Mouse (Mus musculus) stomach, embryonic 14.5 days (tissue): Measurements from ENCODE around the gene Thegl. TPM values are rescaled to one million over a fixed set of nuclear protein-coding genes. Genes with fewer than 3 reads are reported as not detected.

Experiments used
- ATAC-seq: fragments of 200-750 bp; cut with Nextera tagmentation; 2 replicates; pipeline ENCODE4 v1.8.0; 2017; ENCODE audit warnings: low read depth, moderate TSS enrichment; ENCODE audit not compliant: insufficient number of reproducible peaks, insufficient read depth, low FRiP score
- H3K27ac ChIP-seq: fragments of 300-500 bp; sonication (generic); 2 replicates; pipeline ENCODE4 v1.5.1; 2014; ENCODE audit warnings: mild to moderate bottlenecking, low read length, moderate library complexity, mixed read lengths
- H3K27me3 ChIP-seq: fragments of 300-500 bp; sonication (generic); 2 replicates; pipeline ENCODE4 v1.6.1; 2014; ENCODE audit warnings: low read length, control low read depth, mixed read lengths; ENCODE audit not compliant: control insufficient read depth, insufficient read depth
- H3K36me3 ChIP-seq: fragments of 300-500 bp; sonication (generic); 2 replicates; pipeline ENCODE4 v1.6.1; 2014; ENCODE audit warnings: mild to moderate bottlenecking, control low read depth, low read length, moderate library complexity, mixed read lengths; ENCODE audit not compliant: control insufficient read depth, insufficient read depth
- H3K4me1 ChIP-seq: fragments of 300-500 bp; sonication (generic); 2 replicates; pipeline ENCODE4 v1.6.1; 2014; ENCODE audit warnings: low read length, control low read depth, mixed read lengths; ENCODE audit not compliant: control insufficient read depth, insufficient read depth
- H3K4me2 ChIP-seq: fragments of 300-500 bp; sonication (generic); replicated peaks from 2 replicates; pipeline ENCODE4 v1.6.1; 2014; ENCODE audit warnings: low read depth, low read length, control low read depth
- H3K4me3 ChIP-seq: fragments of 300-500 bp; sonication (generic); 2 replicates; pipeline ENCODE4 v1.5.1; 2014; ENCODE audit warnings: low read depth, low read length, control low read depth
- H3K9ac ChIP-seq: fragments of 300-500 bp; sonication (generic); replicated peaks from 2 replicates; pipeline ENCODE4 v1.6.1; 2014; ENCODE audit warnings: low read depth, mild to moderate bottlenecking, control low read depth, low read length, moderate library complexity, mixed read lengths
- H3K9me3 ChIP-seq: fragments of 300-500 bp; sonication (generic); 2 replicates; pipeline ENCODE4 v1.6.1; 2016; ENCODE audit warnings: low read depth, low read length, control low read depth; ENCODE audit not compliant: control insufficient read depth
- WGBS: fragments of 180-500 bp; shearing (Covaris S2); extraction: QIAGEN DNeasy Blood & Tissue Kit; methylation state at CpG from one replicate; pipeline ENCODE4 v1.1.7; 2014; 5-methylcytosine and 5-hydroxymethylcytosine counted together
- polyA plus RNA-seq: library from polyadenylated mRNA; unstranded; fragments of >200 nt; fragmentation: Nextera tagmentation; extraction: Ambion mirVana; gene quantifications from 2 replicates; pipeline ENCODE4 v1.2.1, GENCODE M21; 2014

The Thegl gene
- polyA plus RNA-seq, 1 experiment from 2014 or later = 0.14 TPM

DNA sequence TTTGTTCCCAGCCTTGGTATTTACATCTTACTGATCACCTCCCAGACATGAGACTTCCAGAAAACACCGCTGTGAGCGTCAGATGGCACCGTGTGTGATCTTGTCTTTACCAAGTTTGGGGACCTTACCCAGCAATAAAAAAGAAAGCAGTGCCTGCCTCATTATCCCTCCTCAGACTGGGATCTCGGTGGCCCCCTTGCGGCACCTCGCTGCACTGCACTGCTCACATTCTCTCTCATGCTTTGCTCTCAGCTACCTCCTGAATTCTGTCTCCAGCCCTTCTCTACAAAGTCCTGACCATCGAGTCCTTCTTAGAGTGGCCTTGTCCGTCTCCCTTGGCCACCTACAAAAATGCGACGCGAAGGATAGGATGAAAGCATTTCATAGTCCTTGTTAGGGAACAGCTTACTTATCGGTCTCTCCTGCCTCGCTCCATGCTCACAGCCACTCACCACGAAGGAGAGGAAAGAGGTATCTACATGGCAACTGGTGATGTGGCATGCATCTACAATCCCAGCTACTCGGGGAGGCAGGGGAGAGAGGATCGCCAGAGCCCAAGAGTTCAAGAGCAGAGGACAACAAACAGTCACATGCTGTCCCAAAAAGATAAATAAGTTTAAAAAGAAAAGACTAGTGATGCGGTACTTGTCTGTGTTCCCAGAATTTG lies 45.7 kb downstream of the Thegl start:
- no peak overlapping the region for H3K27ac ChIP-seq
- H3K9me3 ChIP-seq = no peaks in the 10 kb centered on the region
- H3K36me3 ChIP-seq = no peaks in the 10 kb centered on the region
- no peak overlapping the region for H3K9ac ChIP-seq
- no peak overlapping the region for H3K4me3 ChIP-seq
- no peaks in the 10 kb centered on the region for H3K4me1 ChIP-seq
- no peak overlapping the region for H3K4me2 ChIP-seq
- no peak for ATAC-seq
- WGBS = 32% methylated on average over 17 of the region's 17 CpGs
- no peaks in the 10 kb centered on the region for H3K27me3 ChIP-seq

DNA sequence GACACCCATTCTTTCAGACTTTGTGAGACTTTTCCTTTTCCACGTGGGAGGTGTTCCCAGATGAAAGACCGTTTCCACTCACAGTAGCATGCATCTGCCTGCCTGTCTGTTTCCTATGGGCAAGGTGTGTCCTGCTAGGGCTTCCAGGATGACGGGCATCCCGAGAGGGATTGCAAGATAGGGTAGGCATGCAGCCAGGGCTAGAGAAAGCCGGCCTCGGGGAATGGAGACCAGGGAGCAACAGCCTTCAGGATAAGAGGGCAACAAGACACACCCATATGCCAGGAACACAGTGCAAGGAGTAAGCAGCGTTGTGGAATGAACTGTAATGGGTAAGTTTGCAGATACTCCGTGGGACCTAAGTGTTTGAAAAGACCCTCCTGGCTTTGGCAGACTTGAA lies 51.5 kb downstream of the Thegl start:
- no peaks in the 10 kb centered on the region for H3K4me1 ChIP-seq
- H3K36me3 ChIP-seq = no peaks in the 10 kb centered on the region
- H3K9me3 ChIP-seq = no peaks in the 10 kb centered on the region
- no peak overlapping the region for H3K27ac ChIP-seq
- H3K9ac ChIP-seq = no peak overlapping the region
- no peak for ATAC-seq
- 78% methylated on average over 8 of the region's 8 CpGs for WGBS
- no peak overlapping the region for H3K4me3 ChIP-seq
- no peaks in the 10 kb centered on the region for H3K27me3 ChIP-seq
- no peak overlapping the region for H3K4me2 ChIP-seq

DNA sequence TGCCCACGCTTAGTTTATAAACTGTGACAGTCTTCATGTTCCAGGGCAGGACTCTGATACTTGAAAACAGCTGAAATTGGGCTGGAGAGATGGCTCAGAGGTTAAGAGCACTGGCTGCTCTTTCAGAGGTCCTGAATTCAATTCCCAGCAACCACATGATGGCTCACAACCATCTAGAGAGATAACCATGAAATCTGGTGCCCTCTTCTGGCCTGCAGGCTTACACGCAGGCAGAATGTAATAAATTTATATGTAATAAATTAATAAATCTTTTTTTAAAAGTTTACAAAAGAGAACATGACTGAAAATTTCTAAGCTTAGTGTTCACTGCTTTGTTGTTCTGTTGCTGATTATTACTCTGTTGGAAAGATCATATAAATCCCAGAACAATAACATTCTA lies 55.2 kb downstream of the Thegl start:
- Histone ChIP-seq H3K36me3 (no peaks in the 10 kb centered on the region), H3K9me3 (no peaks in the 10 kb centered on the region), H3K27me3 (no peaks in the 10 kb centered on the region), H3K4me1 (no peaks in the 10 kb centered on the region), H3K4me2 (no peak overlapping the region), H3K9ac (no peak overlapping the region), H3K4me3 (no peak overlapping the region), H3K27ac (no peak overlapping the region)
- 78% methylated on average over 2 of the region's 2 CpGs for WGBS
- no peak for ATAC-seq

DNA sequence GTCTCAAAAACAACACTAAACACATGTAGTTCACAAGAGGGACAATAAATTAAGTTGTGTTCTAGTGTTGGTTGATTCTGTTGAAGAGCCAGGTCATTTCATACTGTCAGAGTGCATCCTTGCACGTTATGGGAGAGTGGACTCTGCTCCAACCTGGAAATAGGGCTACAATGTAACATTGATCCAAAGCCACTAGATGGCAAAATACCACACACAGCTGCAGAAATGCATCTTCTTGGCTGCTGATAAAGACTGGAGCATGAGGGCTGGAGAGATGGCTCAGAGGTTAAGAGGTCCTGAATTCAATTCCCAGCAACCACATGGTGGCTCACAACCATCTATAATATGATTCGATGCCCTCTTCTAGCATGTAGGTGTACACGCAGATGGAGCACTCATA lies 55.8 kb downstream of the Thegl start:
- Histone ChIP-seq H3K9ac (no peak overlapping the region), H3K4me2 (no peak overlapping the region), H3K36me3 (no peaks in the 10 kb centered on the region), H3K9me3 (no peaks in the 10 kb centered on the region), H3K27ac (no peak overlapping the region), H3K27me3 (no peaks in the 10 kb centered on the region), H3K4me1 (no peaks in the 10 kb centered on the region), H3K4me3 (no peak overlapping the region)
- no peak for ATAC-seq
- 74% methylated on average over 3 of the region's 3 CpGs for WGBS

DNA sequence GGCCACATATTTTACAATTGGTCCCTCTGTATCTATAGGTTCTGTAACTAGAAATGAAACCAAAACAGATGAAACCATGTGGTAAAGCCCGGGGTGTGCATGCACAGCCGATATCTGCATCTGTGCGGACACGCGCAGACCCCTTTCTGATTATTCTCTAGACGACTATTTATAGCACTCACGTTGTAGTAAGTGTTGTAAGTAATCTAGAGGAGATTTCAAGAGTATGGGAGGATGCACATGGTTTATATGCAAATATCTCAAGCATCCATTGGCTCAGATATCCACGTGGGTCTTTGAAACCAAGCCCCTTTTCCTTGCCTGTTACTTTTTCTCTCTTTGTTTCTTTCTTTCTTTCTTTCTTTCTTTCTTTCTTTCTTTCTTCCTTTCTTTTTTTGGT lies 58.0 kb downstream of the Thegl start:
- Histone ChIP-seq H3K27ac (no peak overlapping the region), H3K27me3 (no peaks in the 10 kb centered on the region), H3K4me2 (no peak overlapping the region), H3K4me3 (no peak overlapping the region), H3K9me3 (no peaks in the 10 kb centered on the region), H3K36me3 (no peaks in the 10 kb centered on the region), H3K9ac (no peak overlapping the region), H3K4me1 (no peaks in the 10 kb centered on the region)
- 82% methylated on average over 8 of the region's 8 CpGs for WGBS
- ATAC-seq = no peak

DNA sequence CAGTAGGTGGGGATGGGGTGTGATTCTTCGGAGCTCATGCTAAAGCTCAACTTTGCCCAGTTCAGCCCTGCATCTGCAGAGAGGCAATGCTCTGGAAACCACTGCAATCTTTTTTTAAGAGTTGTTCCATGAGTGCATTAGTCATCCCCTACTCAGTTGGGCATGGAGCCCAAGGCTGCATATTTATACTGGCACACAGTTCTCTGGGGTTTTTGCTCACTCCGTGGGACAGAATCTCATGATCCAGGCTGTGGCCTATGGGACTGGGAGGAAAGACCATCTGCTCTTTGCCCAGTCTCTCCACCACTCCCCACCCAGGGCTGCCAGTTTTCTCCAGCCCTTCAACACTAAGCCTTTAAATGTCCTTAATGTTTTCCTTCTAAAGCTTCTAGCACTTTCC lies 59.1 kb downstream of the Thegl start:
- ATAC-seq = no peak
- H3K27ac ChIP-seq = no peak overlapping the region
- 73% methylated on average over 2 of the region's 2 CpGs for WGBS
- H3K36me3 ChIP-seq = no peaks in the 10 kb centered on the region
- H3K9me3 ChIP-seq = no peaks in the 10 kb centered on the region
- H3K4me3 ChIP-seq = no peak overlapping the region
- H3K9ac ChIP-seq = no peak overlapping the region
- no peak overlapping the region for H3K4me2 ChIP-seq
- H3K4me1 ChIP-seq = no peaks in the 10 kb centered on the region
- H3K27me3 ChIP-seq = no peaks in the 10 kb centered on the region

DNA sequence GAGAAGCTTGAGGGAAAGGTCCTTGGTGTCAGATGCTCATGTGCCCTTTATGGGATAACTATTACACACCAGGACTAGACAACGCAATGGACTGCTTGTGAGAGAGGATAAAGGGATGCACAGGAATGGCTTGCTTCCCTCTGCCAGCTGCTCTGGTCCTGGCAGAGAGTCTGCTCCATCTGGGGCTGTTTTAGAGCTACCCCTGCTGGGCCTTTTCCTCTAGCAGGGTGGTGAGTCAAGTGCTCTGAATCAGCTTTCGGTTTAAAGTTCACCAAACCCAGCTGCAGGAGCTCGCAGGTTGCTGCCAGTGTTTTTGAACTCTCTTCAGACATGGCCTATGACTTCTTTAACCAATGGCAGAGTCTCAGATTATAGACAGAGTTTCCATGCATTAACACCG lies 60.1 kb downstream of the Thegl start:
- Histone ChIP-seq H3K36me3 (no peaks in the 10 kb centered on the region), H3K27ac (no peak overlapping the region), H3K9ac (no peak overlapping the region), H3K9me3 (no peaks in the 10 kb centered on the region), H3K4me2 (no peak overlapping the region), H3K27me3 (no peaks in the 10 kb centered on the region), H3K4me1 (no peaks in the 10 kb centered on the region), H3K4me3 (no peak overlapping the region)
- 91% methylated on average over 4 of the region's 4 CpGs for WGBS
- no peak for ATAC-seq

DNA sequence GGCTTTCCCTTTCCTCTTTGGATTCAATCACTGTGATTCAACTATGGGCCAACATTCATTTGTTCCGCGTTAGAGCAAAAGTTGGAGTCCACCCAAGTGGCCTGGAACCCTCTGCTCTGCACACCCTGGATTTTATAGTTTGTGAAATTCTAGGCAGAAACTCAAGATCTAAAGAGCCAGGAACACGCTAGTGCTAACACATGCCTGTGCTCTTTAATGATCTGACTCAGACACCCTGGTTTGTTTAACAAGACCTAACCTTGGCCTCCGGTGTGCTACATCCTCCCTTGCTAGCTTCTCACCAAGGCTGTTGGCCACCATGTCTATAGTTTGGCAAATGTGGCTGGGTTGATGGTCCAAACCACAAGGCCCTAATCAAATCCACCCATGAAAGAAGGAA lies 64.9 kb downstream of the Thegl start:
- Histone ChIP-seq H3K4me1 (no peaks in the 10 kb centered on the region), H3K4me2 (no peak overlapping the region), H3K36me3 (no peaks in the 10 kb centered on the region), H3K27me3 (no peaks in the 10 kb centered on the region), H3K9ac (no peak overlapping the region), H3K4me3 (no peak overlapping the region), H3K9me3 (no peaks in the 10 kb centered on the region), H3K27ac (no peak overlapping the region)
- ATAC-seq = no peak
- 90% methylated on average over 4 of the region's 4 CpGs for WGBS

DNA sequence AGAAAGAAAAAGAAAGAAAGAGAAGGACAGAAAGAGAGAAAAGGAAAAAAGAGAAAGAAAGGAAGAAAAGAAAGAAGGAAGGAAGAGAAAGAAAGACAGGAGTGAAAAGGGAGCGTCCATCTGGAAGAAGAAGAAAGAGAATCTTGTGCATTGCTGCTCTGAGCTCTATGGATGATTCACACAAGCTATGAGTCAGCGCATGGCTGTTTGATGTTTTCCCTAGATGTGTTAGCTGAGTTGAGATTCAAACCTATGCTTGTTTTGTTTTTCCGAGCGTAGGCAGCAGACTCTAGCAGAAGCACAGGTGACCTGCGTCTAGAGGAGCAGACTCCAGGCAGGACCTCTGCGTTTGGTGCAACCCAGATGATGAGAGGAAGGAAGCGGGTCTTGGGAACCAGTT lies 66.9 kb downstream of the Thegl start:
- Histone ChIP-seq H3K4me2 (no peak overlapping the region), H3K27me3 (no peaks in the 10 kb centered on the region), H3K36me3 (no peaks in the 10 kb centered on the region), H3K4me3 (no peak overlapping the region), H3K9ac (no peak overlapping the region), H3K4me1 (no peaks in the 10 kb centered on the region), H3K9me3 (no peaks in the 10 kb centered on the region), H3K27ac (no peak overlapping the region)
- WGBS = 73% methylated on average over 7 of the region's 7 CpGs
- no peak for ATAC-seq
